Mouse (Mus musculus) hindlimb bud, embryonic 11.5 days (tissue): Measurements from ENCODE around the gene Tbc1d22a.
"Not testable (repeated sequence)": the region's sequence is repeated elsewhere in the genome, so short reads cannot be mapped to it uniquely, and the experiment has no call there.

Experiments
- DNase-seq: peaks from one replicate; pipeline ENCODE4 v3.0.0-alpha.2; 2012; ENCODE audit warnings: low read depth, low spot score; ENCODE audit errors: extremely low spot score

Tbc1d22a gene

DNA sequence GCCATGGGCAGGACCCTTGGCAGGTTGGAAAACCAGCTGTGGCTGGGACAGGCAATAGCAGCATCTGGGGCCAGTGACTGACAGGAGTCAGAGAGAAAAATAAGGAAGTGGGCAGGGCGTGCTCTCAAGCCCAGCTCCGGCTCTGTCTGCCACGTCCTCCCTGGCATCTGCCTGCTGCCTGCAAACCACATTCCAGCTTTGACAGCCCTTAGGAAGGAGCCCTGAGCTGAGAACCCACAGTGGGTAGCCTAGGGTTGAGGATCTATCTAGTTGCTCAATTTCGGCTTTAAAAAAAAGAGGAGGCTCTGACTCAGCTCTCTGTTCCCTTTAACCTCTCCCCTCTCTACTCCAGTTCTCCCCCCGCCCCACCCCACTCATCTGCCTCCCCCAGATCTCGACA lies 11.6 kb upstream of the Tbc1d22a start:
- DNase-seq: no peak

DNA sequence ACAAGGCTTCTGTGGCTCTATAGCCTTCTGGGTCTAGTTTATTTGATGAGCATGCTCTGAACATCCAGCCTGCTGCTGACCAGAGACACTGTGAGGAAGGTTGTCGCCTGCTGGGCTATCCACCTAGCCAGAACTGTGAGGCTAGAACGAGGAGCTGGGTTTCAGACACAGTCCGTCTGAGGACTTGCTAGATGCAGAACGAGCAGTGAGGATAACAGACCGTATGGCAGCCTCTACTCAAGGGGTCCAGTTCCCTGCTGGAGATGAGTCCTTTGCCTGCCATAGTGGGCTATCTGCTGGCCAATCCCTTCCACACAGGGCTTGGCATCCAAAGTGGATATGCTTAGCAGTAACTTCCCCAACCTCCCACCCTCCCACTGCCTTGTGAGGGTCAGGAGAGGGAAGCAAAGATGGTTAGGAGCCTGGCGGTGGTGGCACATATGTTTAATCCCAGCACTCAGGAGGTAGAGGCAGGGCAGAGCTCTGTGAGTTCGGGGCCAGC lies 10.9 kb upstream of the Tbc1d22a start:
- DNase-seq: no peak

DNA sequence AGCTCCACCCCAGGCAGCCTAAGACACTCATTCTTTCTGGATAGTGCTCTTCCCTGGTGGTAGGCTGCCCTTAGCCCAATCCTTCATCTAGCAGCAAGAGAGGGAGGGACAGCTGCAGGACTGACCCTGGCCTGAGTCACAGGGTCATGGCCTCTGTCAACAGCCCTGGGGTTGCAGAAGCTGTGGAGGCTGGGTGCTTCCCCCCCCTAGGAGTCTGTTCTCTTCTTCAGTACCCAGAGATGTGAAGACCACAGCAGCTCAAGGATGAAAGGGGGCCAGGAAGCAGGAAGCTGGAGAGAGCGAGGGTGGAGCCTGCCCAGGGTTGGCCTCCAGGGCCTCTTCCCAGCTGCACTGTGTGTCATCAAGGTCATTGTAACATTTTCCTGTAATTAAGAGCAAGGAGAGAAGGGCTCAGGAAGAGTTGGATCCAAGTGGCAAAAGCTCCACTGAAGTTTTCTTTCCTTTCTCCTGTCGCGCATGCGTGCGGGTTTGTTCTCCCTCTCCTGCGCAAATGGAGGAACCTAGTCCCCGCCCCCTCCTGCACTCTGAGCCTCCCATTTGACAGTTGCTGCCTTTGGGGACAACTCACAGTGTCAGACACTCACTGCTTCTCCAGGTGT lies 10.2 kb upstream of the Tbc1d22a start:
- no peak for DNase-seq

DNA sequence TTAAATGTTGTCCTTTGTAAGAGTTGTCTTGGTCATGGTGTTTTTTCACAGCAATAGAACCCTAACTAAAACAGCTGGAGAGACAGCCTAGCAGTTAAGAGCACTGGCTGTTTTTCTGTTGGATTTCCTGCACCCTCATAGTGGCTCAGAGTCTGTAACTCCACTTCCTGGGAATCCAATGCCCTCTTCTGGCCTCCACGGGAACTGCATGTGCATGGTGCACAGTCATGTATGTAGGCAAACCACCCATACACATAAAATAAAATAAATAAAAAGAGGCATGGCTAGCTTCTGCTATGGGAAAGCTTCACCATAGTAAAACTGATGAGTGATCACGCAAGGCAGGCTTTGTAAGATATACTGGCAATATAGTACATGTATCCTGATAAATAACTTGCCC lies 9.0 kb upstream of the Tbc1d22a start:
- no peak for DNase-seq

DNA sequence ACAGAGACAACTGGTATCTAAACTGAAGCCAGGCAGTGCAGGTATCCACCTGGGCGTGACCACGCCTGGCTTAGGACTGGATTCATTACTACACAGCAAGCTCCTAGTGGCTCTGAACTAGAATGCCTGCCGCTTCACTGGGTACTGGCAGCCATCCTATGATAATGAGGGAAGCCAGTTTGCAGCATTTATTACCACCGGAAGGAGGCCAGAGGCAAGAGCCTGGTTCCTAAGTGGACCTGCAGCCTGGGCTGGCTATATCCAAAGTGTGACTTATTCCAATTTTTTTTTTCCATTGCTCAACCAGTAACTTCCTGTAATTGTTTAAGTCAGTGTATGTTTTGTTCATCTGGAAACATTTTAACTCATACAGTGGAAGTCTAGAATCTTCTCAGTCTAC lies 7.9 kb upstream of the Tbc1d22a start:
- DNase-seq: no peak

DNA sequence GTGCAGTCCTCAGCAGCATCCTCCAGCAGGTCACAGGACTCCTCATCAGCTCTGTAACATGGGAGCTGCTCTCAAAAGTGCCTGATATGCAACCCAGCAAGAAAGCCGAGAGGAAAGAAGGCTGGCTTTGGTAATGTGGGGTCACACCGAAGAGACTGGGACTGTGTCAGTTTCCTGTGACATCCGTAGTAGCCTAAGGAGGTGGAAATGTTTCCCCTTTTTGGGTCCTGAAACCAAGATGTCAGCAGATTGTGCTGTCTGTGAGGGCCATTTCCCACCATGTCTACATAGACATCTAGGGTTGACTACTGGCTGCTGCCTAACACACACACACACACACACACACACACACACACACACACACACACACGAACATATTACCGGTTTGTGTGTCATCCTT lies 2.1 kb upstream of the Tbc1d22a start:
- DNase-seq: not testable (repeated sequence)

DNA sequence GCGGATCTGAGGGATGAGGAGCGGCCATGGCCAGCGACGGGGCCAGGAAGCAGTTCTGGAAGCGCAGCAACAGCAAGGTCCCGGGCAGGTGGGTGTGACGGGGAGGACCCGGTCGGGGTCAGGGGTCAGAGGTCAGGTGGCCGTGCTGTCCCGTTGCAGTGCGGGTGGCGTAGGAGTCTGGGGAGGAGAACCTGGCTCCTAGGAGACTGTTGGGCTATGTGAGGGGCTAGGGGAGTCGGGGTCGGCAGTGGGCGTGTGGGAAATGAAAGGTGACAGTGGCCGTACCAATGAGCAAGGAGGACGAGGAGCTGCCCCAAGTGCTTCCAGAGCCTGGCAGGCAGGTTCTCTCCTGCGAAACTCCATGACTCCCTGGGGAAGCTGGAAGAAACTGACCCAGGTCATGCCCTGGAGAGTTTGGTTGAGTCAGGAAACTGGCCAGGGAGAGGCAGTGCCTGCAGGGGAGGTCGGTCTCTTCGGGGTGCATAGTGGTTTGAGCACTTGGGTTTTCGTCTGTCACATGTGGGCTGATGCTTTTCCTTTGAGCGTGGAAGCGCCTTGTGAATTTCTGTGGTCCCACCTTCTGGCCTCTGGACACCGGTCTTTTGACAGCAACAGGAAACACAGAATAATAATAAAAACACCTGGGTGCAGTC lies 416 bp downstream of the Tbc1d22a start:
- DNase-seq: no peak

DNA sequence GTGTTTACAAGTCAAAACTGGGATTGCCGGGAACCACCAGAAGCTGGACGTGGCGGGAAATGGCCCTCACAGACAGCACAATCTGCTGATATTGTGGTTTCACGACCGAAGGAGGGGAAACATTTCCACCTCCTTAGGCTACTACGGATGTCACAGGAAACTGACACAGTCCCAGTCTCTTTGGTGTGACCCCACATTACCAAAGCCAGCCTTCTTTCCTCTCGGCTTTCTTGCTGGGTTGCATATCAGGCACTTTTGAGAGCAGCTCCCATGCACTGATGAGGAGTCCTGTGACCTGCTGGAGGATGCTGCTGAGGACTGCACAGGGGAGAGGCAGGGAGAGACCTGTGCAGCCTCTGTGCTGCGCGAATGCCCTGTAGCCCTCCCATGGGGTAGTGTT lies 2.4 kb downstream of the Tbc1d22a start:
- not testable (repeated sequence) for DNase-seq

DNA sequence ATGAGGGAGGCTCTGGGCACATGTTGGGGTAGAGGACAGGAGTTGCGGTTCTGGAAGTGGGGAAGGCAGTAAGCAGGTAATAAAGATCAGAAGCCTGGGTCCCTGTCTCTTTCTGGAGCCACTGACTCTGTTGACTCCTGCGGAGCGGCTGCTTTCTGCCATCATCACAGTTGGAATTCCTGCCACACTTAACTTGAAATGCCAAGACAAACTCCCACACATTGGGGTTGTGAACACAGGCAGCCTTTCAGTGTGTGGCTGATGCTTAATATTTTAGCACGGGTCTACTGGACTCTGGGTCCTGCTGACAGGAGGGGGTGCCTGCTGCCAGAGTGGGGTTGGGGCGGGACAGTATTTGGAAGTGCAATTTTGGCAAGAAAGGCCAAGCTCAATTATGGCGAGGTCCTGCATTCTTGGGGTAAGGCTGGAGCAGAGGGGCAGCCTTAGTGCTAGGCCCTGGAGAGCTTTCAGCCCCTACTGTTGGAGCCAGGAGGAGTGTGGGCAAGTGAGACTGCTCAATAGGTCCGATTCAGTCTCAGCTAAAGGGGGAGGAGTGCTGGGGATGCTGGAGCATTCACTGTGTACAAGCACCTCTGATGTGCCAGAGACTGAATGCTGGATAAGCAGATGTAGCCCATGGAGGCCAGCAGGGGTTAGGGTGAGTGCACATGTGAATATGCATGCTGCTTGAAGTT lies 5.4 kb downstream of the Tbc1d22a start:
- DNase-seq: no peak

DNA sequence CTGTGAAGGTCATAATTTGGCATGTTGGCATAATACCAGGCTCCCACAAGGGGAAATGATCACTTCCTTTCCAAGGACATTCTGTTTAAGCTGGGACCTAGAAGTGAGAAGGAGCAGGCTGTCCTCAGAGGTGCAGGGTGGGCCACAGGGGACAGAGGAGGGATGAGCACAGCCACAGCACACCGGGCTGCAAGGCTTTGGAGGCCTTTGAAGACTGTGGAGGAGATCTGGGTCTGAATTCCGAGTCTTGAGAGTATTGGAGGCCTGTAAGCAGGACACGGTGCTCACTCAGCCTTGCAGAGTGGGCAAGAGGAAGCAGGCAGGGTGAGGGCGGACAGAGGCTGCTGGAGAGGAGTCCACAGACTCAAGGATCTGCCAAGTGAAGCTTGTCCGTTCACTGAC lies 6.0 kb downstream of the Tbc1d22a start:
- no peak for DNase-seq

DNA sequence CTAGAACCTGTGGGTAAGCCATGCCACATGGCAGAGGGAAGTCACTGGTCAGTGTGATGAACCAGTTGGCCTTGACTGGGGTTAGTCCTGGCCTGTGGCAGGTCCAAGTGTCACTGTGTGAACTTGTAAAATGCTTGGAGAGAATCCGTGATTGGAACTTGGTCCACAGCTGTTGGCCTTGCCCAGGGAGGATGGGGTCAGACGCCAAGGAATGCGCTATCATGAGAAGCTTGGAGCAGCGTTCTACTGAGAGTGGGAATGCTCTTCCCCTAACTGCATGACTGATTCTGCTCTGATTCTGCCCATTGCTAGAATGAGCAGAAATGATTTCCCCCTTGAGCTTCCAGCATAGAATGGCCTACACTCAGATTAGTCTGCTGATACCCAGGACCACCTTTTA lies 6.5 kb downstream of the Tbc1d22a start:
- DNase-seq: no peak

DNA sequence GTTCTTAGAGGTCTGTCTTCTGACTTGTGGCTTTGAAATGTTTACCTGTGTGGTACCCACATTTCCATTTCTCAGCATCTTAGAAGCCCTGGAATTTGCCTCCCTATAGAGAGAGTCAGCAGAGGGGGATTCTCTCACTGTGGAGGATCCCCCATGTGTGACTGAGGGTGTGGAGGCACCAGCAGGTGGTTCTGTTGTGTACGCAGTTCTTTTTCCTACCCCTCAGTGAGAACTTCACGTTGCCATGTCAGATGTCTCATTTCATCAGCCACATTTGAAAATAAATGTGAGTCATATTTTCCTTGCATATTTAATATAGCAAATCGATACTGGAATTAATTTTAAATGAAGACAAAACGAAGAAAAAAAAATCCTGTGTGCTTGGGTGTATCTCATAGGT lies 7.1 kb downstream of the Tbc1d22a start:
- DNase-seq: no peak

DNA sequence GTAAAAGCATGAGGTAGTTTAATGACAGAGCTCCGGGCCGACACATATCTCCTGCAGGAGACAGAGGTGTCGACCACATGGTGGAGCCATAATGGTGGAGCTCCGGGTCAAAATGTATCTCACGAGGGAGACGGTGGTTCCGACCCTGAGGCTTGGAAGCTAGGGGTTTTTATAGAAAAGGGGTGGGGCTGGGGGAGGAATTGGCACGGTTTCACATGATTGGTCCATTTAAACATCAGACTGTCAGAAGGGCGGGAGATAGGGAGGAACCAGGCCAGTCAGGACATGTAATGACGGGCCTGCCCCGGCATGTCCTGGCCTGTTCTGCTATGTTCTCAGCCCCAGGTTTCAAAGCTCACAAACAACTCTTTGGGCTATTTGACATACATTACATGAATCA lies 7.6 kb downstream of the Tbc1d22a start:
- DNase-seq: not testable (repeated sequence)

DNA sequence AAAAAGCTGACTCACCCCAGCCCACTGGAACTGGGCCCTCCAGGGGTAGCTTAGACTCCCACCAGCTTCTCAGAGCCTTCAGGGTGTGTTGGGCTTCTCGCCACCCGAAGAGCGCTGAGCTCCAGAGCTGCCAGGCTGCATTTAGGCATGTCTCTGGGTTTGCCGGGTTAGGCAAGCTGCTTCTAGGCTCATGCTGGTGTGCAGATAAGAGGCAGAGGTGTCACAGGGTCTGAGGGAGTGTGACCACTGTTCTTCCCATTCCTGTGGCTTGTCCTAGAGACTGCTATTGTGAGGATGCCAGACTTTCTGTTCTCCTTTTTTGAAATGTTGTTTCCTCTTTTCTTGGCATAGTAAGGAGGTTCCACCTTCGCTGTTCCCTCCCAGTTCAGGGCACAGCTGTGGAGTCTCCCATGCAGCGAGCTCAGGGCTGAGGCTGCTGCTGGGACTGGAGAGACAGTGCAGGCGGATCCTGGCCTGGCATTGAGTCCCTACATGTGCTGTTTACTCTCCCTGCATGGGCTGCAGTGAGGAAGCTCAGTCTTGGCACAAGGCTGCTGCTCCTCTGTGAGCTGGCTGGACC lies 10.8 kb downstream of the Tbc1d22a start:
- no peak for DNase-seq

DNA sequence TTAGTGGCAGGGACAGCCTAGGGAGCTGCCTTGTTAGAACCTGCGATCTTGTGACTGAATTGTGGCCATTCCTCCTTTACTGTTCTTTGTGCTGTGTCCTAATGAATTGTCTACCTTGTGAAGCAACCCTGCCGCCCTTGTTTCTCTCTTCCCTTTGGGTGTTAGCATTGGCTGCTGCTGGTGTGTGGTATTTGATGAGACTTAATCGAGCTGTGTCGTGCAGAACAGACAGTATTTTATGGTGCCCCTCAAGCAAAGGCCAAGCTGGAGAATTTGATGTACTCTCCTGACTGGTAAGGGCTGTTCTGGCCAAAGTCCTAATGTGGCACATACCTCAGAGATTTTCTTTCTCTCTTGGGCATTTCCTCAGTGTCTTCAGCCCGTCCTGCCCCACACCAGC lies 12.0 kb downstream of the Tbc1d22a start:
- DNase-seq: no peak

DNA sequence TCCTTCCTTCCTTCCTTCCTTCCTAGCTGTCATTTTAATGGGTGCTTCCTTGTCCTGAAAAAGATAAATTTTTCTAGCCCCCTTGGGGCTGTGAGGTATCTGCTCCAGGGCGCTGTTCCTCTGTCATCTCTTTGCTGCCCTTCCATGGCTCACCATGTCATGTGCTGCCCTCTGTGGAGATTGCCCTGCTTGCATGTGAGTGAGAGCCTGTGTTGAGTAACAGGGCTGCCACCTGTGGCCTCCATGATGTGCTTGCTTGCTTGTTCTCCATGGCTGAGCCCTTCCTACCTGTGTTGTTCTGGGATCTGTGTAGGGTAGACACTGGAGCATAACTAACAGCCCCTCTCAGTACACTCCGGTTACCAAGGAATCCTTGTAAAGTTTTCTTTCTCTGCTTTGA lies 12.7 kb downstream of the Tbc1d22a start:
- no peak for DNase-seq

DNA sequence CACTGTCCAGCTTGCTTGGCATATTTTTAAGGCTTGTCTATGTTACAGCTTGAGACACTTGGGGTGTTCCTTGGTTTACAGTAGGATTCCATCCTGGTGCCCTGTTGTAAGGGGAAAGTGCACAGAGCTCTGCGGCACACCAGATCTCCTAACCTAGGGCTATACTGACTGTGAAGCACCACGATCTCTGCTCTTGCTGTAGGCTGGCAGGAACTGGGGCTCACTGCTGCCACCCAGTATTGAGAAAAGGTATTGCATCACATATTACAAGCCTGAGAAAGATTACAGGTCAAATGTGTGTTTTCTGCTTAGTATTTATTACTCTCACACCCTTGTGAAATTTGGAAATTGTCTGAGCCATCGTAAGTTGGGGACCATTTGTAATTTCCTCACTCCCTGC lies 13.9 kb downstream of the Tbc1d22a start:
- no peak for DNase-seq

DNA sequence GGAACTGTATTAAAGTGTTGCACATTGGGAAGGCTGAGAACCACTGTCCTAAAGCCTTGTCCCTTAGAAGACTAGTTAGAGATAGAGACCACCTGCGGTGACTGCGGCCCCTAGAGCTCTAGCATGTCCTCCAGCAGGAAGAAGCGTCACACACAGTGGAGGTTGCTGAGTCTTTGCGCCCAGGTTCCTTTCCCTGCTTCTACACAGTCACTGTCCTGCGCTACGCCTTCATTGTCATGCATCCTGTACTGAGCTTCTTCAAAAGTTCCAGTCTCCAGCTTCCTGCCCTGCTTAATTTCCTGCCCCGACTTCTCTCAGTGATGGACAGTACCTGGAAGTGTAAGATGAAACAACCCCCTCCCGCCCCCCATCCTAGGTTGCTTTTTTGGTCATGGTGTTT lies 14.8 kb downstream of the Tbc1d22a start:
- DNase-seq: no peak

DNA sequence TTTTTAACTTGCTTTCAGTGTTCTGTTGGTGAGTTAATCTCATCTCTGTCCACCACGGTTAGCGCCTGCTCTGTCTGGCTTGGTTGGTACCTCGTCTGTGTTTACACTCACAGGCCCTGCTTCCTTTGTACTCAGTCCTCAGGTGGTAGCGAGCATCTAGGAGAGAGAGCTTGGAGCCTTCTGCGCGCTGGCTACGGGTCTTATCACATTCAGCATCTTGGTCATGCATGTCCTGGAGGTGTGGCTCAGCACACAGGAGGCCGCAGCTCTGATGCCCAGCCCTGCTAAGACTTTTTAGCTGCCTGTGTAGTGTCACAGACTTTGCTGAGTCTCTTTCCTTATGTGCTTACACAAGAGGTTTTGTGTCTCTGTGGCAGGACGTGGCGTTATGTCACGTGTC lies 15.4 kb downstream of the Tbc1d22a start:
- DNase-seq: no peak

DNA sequence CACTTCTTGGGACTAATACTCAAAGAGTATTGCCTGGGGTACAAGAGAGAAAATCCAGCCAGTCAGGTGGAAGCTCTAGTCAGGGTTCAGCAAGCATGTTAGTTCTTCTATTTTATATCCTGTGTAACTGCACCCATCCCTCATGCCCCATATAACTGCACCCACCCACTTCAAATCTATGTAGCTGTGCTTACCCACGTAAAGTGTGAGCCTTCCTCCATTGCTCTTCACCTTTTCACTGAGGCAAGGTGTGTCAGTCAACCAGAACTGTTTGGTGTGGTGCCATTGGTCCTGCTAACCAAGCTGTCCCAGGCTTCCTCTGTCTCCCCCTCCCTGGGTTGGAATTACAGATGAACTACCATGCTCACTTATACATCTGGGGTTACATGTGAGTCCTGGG lies 16.9 kb downstream of the Tbc1d22a start:
- no peak for DNase-seq

DNA sequence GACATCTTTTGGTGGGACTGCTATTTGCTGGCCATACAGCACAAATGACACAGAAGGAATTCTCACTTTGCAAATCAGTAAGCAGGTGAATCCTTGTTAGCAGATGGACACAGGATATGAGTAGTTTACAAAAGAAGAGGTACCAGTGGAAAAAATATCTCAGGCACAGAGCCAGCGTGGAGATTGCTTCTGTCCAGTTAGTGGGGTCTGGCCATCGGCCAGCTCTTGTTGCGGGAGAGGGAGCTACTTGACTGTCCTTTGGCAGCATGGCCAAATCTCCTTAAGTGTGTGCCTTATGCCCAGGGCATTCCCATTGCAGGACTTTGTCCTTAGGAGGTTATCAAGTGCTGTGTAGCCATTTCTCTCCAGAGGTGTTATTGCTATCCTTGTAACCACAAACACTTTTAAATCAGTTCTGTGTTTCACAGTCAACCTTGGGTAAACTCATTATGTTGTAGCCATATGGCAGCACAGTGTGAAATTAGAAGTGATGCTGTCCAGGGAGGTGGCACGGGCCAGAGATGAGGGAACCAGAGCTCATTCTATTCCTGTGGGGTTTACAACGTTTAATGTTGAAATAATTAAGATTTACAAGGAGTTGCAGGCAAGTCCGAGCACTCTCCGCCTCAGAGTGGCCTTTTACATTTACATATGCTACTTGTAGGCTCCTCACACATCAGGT lies 17.7 kb downstream of the Tbc1d22a start:
- no peak for DNase-seq
